Mouse (Mus musculus): ENCODE measurements at regions not wholly inside any gene's neighbourhood (a gene's known extent, or its start where the extent isn't known, plus 50 kb on each side); places are given as distances from the start of the nearest gene placed in this dataset.

GRCm38 (mm10) chr16:9115548-9115947, 285.6 kb downstream of the 1810013L24Rik start:
- DNase-seq = peak; percentile 73

GRCm38 (mm10) chr16:9121581-9121980, 291.7 kb downstream of the 1810013L24Rik start:
- DNase-seq = no peak

DNA sequence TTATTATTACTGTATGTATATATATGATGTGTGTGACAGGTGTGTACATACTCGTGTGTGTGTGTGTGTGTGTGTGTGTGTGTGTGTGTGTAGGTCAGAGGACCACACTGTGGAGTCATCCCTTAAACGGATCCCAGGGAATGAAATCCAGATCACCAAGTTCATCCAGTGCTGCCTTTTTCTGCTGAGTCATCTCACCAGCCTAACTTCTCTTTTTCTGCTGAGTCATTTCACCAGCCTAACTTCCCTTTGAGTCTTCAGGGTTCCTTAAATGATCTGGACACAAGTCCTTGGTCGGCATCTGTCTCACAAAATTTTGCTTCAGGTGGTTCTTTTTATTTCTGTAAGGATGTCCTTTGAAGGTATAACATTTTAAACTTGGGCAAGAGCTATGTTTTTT, 302.2 kb downstream of the 1810013L24Rik start:
- no peak for DNase-seq

- DNase-seq = no peak
Observed at GRCm38 (mm10) chr16:9132778-9133177, 302.9 kb downstream of the 1810013L24Rik start.

DNA sequence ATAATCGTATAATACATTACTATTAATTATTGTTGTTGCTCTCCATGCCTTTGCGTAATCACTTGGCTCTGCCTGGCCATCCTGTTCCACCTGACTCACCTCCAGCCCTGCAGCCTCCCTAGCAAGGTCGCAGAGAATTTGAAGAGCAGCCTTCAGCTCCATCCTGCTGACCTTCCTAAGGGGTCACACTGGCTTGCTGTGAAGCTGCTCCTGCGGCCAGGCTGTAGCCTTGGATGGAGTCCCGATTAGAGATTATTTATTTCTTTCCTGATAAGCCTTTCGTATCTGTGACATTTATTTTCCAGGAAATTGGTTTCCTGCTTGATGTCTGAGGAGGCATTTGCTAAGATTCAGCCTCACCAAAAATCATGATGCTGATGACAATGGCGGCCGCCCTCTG, 305.5 kb downstream of the 1810013L24Rik start:
- no peak for DNase-seq

DNA sequence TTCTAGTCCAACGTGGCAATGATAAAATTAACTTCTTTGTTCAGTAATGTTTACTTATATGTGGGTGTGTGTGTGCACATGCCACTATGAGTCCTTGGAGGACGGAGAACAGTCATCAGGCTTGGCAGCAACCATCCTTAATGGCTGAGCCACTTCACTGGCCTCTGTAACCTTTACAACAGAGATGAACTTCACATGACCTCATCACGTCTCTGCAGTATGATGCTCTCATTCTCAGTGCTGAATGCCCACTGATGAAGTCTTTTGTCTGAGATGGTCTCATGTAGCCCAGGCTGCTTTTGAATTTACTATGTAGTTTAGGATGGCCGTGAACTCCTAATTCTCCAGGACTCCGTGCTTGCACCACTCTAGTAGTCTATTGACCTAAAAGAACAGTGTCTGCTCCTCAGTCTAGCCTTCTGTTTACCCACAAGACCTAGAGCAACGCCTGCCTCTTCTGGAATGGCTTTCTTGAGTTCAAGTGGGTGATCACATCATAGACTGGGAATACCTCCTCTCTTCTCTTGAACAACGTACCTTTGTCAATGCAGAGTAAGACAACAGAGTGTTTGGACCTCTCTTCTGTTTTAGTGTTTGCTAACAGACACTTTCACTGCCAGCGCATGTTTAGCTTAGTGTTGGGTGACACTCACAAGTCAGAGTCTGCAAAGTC, 308.8 kb downstream of the 1810013L24Rik start:
- DNase-seq = no peak

DNA sequence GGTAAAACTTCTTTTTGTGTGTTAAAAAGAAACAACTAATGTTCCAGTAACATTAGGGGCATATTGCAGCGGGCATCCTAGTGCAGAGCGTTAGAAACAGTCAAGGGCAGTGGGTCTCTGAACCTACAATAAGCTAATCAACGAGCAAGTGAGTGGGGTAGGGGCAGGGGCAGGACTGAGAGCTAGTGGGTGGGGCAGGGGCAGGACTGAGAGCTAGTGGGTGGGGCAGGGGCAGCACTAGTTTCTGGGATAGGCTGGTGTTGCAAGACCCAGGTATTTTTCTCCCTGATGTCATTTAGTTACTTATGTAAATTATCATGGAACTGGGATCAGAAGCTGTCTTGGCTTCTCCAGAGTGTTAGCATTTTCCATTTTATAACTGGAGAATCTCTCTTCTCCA, 309.5 kb downstream of the 1810013L24Rik start:
- DNase-seq = no peak

DNA sequence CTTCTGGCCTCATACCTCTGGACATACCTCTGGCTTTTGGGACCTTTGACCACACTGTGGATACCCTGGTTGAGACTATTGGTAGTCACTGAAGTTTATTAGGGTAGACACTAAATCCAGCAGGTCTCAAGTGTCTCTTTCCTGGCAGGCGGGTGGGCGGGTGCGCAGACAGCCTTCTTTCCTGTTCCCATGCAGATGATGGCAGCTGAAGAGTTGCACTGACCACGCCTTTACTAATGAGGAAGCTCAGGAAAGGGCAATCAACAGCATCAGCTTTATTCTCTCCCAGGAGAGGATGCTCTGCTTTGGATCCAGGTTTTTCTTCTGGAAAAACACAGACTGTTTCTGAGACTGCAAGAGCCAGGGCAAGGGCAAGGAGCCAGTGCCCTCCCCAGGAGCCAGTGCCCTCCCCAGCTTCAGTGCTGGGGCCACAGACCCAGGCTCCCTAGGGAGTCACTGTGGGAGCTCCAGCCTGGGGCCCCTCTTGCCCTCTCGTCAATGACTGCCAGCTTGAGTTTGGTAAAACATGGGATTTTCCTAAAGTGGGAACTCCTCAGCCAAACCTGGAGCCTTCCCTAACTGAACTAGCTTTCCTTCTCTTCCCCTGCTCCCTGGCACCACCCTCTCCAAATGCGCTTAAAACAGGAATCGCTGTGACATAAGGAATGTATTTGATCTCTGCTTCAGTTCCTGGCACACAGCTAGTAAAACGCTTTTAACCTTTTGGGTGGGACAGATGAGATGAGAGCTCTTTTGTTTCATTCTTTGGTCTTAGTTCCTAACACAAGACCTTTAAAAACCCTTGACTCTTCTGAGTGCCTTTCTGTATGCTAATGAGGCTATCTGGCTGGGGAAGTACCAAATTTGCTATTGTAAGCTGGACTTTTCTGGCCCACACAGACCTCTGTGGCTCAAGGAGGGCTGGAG, 319.6 kb downstream of the 1810013L24Rik start:
- DNase-seq = no peak

DNA sequence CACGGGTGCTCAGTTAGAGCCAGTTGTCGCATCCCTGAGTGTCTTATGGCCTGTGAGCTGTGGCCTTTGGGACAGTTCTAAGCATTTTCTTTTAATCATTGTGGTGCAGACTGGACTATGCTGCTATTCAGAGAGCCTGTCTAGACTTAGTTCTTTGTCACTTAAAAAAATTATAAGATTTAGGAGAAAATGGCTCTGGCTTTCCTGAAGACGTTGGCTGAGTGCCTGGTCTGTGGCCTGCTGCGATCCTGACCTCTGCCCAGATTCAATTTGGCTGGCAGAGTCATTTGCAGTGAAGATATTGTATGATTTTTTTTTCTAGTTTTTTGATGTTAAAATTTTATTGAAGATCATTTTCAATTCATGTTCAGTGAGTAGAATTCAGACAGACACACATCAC, 322.0 kb downstream of the 1810013L24Rik start:
- no peak for DNase-seq

- DNase-seq = no peak
Observed at GRCm38 (mm10) chr16:9153501-9153900, 323.6 kb downstream of the 1810013L24Rik start.

- DNase-seq = no peak
Observed at GRCm38 (mm10) chr16:9165763-9166310, 335.9 kb downstream of the 1810013L24Rik start.

DNA sequence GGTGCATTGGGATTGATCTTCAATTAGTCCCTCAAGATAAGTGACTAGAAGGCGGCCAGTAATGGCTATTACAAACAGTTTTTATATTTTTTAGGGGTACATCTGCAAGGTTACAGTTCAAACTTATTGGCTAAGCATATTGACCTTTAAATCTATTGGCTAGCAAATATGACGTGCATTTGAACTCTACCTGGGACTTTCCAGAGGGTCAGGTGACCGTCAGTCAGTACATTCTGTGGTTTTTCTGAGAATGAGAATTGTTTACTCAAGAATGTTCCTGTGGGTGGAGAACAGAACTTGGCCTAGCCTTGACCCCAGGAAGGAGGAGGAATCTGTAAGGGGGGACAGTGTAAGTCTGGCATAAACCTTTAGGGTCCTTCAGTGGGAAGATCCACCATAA, 346.5 kb downstream of the 1810013L24Rik start:
- DNase-seq = no peak

- DNase-seq = no peak
Observed at GRCm38 (mm10) chr16:9195821-9196220, 365.9 kb downstream of the 1810013L24Rik start.

GRCm38 (mm10) chr16:9198903-9199532, 369.1 kb downstream of the 1810013L24Rik start:
- DNase-seq = no peak

DNA sequence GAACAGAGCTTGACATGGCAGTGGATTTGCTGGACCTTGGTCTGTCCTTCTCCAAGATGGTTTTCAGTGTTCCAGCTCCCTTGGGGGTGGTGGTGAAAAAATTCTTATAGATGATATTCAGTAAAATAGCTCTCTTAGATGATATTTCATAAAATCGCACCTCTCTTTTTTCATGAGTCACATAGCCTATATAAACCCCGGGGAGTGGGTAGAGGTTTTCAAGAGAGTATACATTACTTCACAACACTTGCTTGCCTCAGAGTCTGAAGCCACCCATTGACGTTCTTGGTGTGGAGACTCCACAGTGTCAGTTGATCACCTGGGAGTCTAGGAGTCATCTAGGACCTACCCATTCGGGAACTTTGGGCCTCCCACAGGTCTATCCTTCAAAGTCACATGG, 378.7 kb downstream of the 1810013L24Rik start:
- DNase-seq = no peak

- DNase-seq = no peak
Observed at GRCm38 (mm10) chr16:9211485-9211884, 381.6 kb downstream of the 1810013L24Rik start.

GRCm38 (mm10) chr16:9215131-9215530, 385.2 kb downstream of the 1810013L24Rik start:
- peak; percentile 67 for DNase-seq

GRCm38 (mm10) chr16:9217361-9217760, 387.5 kb downstream of the 1810013L24Rik start:
- DNase-seq = no peak

GRCm38 (mm10) chr16:9230178-9230577, 400.3 kb downstream of the 1810013L24Rik start:
- DNase-seq = no peak

- DNase-seq = no peak
Observed at GRCm38 (mm10) chr16:9242099-9242498, 412.2 kb downstream of the 1810013L24Rik start.

DNA sequence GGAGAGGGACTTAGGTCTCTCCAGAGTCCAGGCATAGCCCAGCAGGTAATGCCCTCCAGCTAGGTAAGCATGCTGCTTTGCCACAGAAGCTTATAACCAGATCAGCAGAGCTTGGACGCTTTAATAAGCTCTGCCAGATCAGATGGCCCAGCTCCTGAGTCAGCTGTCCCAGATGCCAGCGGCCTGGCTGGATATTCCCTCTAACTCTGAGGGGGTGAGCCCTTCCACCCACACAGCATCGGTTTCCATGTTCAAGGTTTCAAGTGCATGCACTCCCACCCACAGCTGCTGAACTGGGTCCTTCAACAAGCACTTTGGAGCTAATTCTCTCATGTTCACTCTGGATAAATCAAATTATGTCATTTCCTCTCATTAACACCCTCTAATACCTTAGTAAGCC, 417.3 kb downstream of the 1810013L24Rik start:
- no peak for DNase-seq

GRCm38 (mm10) chr16:9253054-9253453, 423.2 kb downstream of the 1810013L24Rik start:
- DNase-seq = no peak

- DNase-seq = no peak
Observed at GRCm38 (mm10) chr16:9255351-9255750, 425.5 kb downstream of the 1810013L24Rik start.

Data from embryo, embryonic 11 days (tissue).